Mouse (Mus musculus) spleen, adult 12 weeks (tissue): ENCODE data around the gene Vamp4.
A peak's percentile ranks its signal among the peaks of the same experiment; 100 is the strongest.

Experiments used
- DNase-seq: peaks from one replicate; pipeline ENCODE4 v3.0.0; 2022; ENCODE audit warnings: low spot score

The Vamp4 gene

DNA sequence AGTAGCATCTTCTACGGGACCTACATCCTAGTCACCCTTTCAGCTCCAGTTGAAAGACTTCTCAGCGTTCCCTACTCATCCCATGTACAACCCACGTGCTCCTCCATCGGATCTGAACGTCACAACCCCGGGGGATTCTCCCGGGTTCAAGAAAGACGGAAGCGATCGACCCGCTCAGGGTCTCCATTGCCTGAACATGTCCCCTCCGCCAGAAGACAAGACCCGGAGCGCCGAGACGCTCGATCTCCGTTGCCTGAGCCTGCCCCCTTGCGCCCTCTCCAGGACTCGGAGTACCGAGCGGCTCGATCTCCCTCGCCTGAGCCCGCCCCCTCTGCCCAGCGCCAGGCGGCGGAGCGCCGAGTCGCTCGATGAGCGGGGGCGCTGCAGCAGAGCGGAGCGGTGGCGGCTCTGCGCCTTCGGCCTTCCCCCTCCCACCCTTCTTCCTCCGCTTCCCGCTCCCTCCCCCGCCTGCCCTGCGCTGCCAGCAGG is at the start of gene Vamp4:
Vamp4 (plus strand) TSS at position 256 of the 489 bp plus-strand sequence.
- DNase-seq: peak; percentile 83

DNA sequence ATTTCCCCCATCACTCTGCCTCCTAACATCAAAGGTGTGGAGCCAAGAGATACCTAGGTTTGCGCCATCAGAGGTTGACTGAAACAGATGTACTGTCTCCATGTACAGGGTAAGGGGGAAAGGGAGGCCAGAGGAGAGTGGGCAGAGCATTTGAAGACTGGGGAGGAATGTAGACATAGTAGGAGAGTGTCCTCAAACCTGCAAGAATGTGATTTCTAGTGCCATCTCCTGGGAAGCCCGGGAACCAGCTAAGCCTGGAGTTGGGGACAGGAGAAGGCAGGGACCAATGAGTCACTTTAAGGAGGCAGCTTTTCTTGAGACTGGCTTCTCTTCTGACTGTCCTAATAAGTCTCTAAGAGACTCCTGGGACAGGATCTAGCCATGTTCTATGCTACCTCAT is 40.7 kb upstream of the Vamp4 start:
- DNase-seq: no peak

DNA sequence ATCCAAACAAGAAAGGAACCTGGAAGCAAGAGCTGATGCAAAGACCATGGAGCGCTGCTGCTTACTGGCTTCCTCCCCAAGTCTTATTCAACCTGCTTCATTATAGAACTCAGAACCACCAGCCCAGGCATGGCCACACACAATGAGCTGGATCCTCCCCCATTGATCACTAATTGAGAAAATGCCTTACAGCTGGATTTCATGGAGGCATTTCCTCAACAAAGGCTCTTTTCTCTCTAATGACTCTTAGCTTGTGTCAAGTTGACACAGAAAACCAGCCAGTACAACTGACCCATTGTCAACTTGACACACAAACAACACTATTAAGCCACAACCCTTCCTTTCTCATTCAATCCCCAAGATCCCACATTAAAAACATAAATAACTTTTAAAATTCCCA is 39.6 kb upstream of the Vamp4 start:
- no peak for DNase-seq

GRCm38 (mm10) chr1:162531584-162531983 is 38.7 kb upstream of the Vamp4 start:
- DNase-seq: no peak

- DNase-seq: no peak
Measured at GRCm38 (mm10) chr1:162532330-162532729, 38.0 kb upstream of the Vamp4 start.

DNA sequence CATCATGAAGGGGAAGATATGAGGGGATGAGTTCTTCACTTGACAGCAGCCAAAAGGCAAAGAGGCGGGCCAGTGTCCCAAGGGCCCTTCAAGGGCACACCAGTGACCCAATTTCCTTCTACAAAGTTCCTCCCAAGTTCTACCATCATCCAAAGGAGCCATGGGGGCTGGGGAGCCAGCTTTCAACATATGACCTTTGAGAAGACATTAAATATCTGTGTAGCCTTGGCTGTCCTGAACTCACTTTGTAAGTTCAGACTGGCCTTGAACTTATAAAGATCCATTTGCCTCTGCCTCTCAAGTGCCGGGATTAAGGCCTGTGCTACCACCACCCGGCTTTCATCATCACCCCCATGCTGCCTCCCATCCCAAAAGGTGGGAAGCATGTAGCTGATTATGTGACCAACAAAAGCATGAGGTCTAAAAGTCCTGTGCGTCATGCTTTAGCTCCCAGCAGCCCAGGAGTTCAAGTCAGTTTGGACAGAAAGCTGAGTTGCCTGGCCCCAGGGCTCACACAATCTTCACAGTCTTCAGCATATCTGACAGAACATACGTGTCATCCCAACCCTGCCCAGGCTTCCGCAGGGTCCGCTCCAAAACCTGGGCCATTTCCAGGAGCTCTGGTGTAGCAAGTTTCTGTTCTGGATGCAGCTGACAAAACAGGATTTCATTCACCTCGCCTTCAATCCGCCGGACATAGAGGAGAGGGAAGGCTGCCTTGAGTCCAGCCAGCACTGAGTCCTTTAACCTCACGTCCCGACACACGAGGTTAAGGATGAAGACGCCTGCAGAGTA is 36.4 kb upstream of the Vamp4 start:
- no peak for DNase-seq

DNA sequence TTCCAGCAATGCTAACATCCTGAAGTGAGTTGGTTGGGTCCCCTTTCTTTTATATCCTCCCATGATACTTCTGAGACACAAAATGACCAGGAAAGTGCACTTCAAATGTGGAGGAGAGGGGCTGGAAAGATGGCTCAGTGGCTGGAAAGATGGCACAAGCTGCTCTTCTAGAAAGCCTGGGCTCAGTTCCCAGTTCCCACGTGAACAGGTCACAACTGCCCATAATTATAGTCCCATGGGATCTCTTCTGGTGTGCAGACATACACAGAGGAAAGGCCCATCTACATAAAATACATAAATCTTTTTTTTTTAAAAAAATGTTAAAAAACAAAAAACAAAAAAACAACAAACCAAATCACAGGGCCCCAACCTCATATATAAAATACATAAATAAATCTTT is 27.1 kb upstream of the Vamp4 start:
- DNase-seq: no peak

GRCm38 (mm10) chr1:162547607-162548006 is 22.7 kb upstream of the Vamp4 start:
- no peak for DNase-seq

DNA sequence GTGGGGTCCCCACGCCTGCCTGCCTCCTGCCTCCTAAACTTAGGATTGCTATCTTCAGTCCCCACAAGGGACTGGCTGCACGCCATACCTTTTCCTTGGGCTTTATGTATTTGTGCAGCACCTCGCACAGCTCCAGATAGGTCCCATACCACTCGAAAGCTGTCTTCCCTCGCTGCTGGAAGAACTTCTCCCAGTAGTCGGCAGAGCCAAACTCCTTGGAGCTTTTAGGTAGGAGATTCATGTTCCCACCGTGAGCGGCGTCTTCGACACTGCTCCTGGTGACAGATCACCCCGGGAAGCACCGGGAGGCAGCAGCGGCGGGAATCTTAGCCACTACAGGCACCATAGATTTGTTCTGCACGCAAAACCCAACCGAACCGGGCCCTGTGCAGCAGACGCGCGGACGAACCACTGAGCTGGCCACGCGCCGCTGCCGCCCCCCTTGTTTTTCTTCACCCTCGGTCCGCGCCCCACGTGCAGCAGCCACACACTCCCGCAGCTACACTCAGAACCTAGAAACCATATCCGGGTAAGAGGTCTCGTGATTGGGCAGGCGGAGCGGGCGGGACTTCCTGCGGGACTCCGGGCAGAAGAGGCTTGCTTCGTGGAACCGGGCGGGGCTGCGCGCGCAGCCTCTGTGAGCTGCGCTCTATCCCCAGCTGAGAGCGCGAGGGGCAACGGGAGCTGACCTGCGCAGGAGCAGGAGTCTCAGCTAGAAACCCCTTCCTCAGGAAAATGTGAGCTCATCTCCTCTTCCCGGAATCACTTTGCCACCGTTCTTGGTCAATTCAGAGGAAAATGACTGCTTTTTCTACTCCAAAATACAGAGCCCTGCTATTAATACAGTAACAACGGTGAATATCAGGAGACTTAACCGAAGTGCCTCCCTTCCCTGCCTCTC is 22.0 kb upstream of the Vamp4 start, which contains the start of gene Mettl13:
Mettl13 (minus strand) TSS at position 536 of the 901 bp plus-strand sequence.
- DNase-seq: peak; percentile 76

GRCm38 (mm10) chr1:162548917-162549613 is 21.2 kb upstream of the Vamp4 start:
- no peak for DNase-seq

GRCm38 (mm10) chr1:162549615-162550283 is 20.6 kb upstream of the Vamp4 start:
- no peak for DNase-seq

- no peak for DNase-seq
Measured at GRCm38 (mm10) chr1:162552956-162553355, 17.4 kb upstream of the Vamp4 start.

DNA sequence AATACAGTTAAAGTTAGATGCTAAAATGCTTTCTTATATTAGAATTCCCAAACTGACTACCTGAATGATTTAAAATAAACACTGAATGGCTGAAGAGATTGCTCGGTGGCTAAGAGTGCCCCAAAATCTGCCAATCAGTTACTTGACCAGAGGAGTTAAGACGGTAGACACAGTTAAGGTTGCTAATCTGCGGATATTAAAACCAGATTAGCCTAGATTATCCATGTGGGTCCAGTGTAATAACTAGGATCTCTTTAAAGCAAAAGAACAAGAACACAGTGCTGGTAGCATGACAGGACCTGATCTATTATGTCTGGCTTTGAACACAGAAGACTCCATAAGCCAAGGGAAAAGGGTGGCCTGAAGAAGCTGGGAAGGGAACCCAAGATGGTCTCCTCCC is 16.1 kb upstream of the Vamp4 start:
- DNase-seq: no peak

DNA sequence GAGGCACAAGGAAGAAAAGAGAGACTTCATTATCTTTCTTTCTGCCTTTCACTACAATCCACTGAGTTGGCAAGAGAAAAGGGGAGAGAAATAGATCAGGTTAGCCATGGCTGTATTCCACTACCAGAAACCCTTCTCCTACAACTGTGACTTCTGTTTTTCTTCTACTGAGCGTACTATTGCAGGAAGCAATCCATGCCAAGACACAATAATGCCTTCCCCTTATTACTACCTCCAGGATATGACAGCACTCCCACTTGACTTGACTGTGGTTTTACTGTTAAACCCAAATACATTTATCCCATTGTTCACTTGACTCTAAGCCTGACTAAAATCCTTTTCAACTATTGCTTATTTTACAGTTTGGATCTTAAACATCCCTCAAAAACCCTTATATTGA is 7.1 kb upstream of the Vamp4 start:
- DNase-seq: no peak

GRCm38 (mm10) chr1:162564992-162565391 is 5.3 kb upstream of the Vamp4 start:
- DNase-seq: no peak

GRCm38 (mm10) chr1:162567351-162567750 is 3.0 kb upstream of the Vamp4 start:
- DNase-seq: no peak

- peak; percentile 33 for DNase-seq
Measured at GRCm38 (mm10) chr1:162570931-162571601, 751 bp downstream of the Vamp4 start.

DNA sequence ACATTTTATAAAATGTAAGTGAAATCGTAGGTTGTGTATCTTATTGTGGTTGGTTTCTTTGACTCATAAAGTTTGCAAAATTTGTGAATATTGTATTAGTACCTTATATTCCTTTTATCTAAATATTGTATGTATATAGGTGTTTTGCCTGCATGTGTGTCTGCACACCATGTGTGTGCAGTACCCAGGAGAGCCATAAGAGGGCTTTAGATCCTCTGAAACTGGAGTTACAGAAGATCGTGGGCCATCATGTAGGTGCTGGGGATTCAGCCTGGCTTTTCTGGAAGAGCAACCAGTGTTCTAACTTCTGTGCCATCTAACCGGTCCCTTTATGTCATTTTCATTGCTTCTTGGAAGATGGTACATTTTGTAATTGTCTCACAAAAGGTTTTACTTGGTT is 4.8 kb downstream of the Vamp4 start:
- DNase-seq: no peak

GRCm38 (mm10) chr1:162582884-162583283 is 12.6 kb downstream of the Vamp4 start:
- DNase-seq: no peak

DNA sequence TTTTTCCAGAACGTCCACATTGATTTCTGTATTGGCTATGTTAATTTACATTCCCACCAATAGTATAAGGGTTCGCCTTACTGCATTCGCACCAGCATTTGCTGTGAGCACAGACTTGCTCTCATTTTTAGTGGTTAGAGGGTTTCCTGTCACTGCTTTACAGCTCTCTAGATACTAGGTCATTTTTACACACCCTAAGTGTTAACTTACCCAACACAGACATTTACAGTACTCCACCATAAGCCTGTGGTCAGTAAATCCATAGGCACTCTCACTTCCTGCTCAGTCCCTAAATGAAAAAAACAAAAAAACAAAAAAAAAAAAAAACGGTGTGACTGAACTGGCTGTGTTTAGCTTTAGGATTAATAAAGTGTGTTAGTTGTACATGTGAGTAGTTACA is 16.0 kb downstream of the Vamp4 start:
- DNase-seq: no peak

DNA sequence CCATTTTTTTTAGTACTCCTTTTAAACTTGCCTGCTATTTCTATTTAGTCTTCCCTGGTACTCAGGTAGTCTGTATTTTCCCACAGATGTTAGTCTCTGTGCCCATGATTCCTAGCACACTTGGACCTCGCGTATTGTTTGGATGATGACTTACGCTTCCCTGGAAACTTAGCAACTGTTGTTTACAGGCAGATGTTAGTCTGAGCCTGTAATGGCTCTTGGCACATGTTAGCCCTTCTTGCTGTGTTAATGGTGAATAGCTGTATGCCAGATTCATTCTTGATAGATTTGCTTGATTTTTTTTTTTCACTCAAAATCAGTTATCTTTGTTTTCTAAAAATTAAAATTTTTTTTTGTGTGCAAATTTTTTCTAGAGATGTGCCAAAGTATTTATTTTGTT is 18.3 kb downstream of the Vamp4 start:
- DNase-seq: no peak
